Mouse (Mus musculus) ovary, adult 18-20 months (tissue): Measurements from ENCODE around the gene Nop56.

Experiments
- DNase-seq: peaks from one replicate; pipeline ENCODE4 v3.0.0; 2022; ENCODE audit warnings: low spot score, mixed read lengths

Nop56 gene

DNA sequence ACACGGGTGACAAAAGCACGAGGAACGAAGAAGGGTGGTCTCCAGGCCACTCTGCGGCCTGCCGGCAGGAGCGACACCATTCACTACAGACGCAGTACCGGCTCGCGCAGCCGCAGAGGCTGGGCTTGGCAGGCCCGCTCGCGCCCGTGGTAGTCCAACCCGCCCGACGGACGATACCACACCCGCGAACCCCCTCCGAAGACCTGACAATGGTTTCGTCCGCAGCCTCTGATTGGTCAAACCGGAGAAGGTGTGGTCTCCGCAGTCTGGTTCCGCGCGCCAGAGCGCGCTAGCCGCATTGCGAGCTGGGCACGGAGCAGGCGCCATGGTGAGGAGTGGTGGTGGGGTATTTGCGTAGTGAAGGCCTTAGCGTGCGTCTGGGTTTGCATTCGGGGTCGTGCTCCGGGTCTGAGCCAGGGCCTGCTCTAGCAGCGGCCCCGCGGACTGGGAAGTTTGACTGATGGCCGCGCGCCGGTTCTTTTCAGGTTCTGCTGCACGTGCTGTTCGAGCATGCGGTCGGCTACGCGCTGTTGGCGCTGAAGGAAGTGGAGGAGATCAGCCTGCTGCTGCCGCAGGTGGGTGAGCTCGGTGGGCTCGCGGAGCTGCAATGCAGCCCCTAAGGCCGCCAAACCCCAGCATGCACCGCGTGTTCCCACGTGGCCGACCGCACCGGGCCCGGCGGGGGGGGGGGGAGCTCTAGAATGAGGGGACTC, at the start of gene Nop56:
Gene Nop56, plus strand, starts transcription at position 282 of the 713 bp plus-strand sequence.
- DNase-seq = peak; percentile 96

DNA sequence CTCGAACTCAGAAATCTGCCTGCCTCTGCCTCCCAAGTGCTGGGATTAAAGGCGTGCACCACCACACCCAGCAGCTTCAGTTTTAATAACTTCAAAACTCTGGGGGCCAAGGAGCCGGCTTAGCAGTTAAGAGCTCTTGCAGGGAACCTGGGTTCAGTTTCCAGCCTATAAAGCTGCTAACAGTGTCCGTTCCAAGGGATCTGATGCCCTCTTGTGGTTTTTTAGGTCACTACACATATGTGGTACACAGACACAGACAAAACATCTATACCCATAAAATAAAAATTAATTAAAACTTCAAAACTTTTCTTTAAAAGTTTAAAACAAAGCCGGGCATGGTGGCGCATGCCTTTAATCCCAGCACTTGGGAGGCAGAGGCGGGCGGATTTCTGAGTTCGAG, 27.3 kb upstream of the Nop56 start:
- no peak for DNase-seq

DNA sequence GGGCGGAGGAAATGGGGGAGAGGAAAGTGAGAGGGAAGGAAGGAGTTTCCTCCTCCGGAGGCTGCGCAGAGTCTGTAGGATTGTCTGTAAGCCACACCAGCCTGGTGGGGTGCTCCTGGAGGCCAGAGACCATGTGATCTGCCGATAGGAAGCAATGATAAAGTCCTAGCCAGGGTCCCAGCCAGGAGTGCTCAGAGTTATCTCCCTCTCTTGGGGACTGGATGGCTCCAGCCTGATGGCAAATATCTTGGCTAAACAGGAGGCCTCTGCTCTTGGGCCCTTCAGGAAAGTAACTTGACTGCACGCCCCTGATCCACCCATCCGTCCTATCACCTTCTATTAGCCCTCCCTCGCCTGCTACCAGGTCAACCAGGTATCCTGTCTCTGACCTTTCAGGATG, 26.0 kb upstream of the Nop56 start:
- no peak for DNase-seq

DNA sequence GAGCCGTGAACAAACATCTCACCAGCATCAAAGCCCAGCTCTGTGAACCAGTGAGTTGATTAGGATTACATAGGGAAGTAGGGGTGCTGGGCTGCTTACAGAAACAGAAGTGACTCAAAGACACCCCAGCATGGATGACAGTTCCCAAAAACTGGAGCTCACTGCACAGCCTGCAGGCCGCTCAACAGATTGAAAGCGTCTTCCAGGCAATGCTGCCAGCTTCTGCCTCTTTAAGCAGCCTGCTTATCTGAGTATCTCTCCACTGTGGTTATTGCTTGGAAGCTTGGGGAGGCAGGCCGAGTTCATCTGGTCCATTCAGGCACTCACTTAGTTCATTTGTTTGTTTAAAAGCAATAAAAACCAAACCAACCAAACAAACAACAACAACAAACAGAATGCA, 17.5 kb upstream of the Nop56 start:
- DNase-seq = no peak

DNA sequence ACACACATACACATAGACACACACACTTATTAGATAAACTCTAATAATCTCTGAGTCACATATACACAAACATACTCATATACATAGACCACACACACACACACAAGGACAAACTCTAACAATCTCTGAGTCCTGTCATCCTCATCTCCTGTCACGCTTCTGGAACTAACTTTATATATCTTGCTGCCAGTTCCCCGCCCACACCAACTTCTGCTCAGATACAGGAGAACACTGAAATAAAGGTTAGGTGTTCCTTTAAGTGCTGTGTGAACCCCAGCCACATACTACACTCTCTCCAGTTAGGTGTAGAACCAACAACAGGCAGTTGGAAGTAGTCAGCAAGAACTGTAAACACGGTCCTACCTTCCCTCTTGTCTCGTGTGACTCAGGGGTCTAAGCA, 13.4 kb upstream of the Nop56 start:
- no peak for DNase-seq

DNA sequence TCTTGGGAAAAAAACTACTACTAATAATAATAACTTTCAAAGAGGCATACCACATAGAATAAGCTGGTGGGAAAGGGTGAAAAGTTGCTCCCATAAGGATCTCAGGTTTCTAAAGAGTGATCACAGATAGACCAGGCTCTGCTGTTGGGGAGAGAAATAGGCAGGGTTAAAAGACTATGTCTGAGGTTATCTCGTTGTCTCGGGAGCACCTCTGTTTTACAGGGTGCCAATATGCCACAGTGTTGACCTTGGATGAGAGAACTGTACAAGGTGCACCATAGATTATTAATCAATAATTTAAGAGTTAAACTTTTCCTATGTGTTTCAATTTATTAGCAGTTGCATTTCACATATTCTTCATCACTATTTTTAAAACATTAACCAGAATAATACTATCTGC, 12.3 kb upstream of the Nop56 start:
- no peak for DNase-seq

DNA sequence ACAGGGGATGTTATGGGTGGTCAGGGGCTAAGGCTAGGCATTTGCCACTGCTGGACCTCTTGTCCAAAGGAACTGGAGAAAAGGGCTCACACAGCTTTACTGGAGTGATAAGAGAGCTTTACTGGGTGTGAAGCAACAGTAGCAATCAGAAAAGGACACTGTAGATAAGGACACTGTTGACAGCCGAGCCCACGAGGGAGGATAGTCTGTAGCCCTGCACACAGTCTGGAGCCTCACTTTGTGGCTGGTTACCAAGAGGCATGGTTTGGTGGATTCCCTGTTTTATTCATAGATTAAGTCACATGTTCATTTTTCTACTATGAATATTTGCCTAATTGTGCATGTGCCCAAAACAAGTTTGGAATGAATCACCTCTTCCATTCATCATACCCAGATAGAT, 11.8 kb upstream of the Nop56 start:
- DNase-seq = no peak

DNA sequence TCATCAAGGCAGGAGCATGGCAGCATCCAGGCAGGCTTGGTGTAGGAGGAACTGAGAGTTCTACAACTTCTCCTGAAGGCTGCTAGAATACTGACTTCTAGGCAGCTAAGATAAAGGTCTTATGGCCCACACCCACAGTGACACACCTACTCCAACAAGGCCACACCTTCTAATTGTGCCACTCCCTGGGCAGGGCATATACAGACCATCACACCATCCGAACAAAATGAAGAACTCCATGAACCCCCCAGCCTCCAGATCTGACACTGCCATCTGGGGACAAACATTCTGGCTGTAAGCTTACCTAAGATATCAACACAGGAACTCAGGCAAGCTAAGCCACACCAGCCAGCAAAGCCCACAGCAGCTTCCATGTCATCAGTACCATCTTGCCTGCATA, 8.7 kb upstream of the Nop56 start:
- no peak for DNase-seq

DNA sequence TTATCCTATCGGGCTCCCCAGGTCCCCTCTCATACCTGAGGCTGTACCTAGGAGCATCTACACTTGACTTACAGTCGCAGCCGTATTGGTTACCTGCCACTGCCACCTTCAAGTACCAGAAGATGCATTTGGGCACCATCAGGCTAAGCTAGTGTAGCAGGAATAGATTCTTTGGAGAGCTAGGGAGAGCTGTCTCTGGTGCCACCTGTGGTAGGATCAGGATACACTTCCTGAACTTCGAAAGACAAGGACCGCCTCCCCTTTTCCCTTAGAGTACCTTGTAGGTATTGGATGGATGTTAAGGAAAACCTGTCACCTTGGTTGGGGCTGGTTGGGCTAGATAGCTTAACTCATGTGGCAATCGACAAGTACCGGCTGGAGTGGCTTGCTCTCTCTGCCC, 6.2 kb upstream of the Nop56 start:
- DNase-seq = no peak

DNA sequence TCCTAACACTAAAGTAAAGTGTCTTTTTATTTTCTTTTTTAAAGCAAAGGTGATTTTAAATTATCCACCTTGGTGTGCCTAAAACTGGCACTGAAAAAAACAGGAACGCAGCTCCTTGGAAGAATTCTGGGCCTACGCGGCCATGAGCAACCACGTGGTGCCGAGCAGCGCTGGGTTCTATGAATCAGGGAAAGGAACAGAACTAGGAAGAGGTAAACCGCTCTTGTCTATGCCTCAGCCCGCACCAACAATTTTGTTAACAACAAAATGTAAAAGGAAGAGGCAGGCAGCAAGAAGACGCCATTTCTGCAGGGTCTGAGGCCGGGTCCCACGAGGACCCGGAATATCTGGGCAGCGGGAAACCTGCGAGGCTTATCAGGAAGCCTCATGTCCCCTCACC, 498 bp upstream of the Nop56 start:
- DNase-seq = no peak

DNA sequence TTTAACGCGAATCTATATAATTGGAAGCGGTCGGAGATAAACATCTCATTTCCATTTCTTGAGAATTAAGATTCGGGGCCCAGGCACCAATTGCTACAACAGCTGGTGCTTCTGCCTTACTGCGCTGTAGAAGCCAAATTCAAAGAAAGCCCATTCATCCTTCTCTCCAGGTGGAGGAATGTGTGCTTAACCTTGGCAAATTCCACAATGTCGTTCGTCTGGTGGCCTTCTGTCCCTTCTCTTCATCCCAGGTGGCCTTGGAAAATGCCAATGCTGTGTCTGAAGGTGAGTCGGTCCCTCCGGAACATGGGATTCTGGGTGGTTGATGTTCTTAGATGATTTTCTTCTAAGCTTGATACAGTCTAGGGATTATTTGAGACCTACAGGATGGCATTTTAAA, 632 bp downstream of the Nop56 start:
- no peak for DNase-seq

DNA sequence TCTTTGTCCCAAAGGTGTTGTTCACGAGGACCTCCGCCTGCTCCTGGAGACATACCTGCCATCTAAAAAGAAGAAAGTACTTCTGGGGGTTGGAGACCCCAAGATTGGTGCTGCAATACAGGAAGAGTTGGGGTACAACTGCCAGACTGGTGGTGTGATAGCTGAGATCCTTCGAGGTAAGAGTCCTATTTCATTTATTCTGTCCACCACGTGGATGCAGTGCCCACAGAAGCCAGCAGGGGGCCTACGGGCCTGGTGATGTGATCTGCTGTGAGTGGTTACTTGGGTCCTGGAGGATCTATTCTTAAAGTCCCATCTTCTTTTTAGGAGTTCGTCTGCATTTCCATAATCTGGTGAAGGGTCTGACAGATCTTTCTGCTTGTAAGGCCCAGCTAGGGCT, 1.4 kb downstream of the Nop56 start:
- DNase-seq = no peak

DNA sequence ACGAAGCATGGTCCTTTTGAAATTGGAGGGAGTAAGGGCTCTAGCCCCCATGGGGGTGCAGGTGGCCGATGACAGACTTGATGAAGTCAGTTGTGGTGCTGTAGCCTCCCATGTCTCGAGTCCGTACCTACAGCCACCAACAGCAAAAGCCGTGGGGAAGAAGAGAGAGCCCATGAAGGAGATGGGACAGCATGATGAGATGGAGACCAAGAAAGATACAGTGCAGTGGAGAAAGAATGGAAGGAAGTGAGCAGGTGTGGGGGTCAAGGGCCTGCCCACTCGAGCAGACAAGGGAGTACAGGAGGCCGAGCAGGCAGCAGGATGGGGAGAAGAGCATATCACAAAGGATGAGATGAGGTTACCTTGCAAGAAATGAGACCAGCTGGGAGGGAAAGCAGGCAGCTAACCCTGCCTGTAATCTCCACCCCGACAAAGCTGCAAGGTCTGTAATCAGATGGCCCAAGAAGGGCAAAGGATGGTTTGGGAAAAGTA, 5.4 kb downstream of the Nop56 start:
- DNase-seq = no peak

DNA sequence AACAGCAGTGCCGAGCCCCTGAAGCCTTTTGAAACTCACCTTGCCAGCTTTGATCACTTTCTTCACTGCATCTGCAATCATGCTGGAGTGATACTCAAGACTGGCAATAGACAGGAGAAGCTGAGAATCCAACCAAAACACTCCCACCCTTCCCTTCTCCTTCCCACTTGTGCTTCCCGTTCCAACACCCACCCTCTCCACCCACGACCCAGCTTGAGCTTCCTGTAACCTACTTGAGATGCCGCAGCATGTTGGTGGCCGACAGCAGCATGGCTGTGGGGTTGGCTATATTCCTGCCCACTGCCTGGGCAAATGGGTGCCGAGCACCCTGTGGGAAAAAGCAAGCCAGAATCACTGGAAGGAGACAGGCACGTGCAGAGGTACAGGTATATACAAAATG, 6.0 kb downstream of the Nop56 start:
- no peak for DNase-seq

DNA sequence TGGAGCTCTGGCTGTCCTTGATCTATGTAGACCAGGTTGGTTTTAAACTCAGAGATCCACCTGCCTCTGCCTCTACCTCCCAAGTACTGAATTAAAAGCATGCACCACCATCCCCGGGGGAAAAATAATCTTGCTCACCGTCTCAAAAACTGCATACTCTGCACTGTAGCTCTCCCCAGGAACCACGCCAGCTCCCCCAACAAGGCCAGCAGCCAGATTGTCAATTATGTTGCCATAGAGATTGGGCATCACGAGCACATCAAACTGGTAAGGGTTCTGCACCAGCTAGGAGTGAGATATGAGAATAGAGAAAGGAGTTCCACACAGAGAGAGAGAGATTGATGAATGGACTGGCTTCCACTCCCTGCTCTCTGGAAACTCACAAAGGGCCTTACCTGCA, 6.6 kb downstream of the Nop56 start:
- DNase-seq = no peak

DNA sequence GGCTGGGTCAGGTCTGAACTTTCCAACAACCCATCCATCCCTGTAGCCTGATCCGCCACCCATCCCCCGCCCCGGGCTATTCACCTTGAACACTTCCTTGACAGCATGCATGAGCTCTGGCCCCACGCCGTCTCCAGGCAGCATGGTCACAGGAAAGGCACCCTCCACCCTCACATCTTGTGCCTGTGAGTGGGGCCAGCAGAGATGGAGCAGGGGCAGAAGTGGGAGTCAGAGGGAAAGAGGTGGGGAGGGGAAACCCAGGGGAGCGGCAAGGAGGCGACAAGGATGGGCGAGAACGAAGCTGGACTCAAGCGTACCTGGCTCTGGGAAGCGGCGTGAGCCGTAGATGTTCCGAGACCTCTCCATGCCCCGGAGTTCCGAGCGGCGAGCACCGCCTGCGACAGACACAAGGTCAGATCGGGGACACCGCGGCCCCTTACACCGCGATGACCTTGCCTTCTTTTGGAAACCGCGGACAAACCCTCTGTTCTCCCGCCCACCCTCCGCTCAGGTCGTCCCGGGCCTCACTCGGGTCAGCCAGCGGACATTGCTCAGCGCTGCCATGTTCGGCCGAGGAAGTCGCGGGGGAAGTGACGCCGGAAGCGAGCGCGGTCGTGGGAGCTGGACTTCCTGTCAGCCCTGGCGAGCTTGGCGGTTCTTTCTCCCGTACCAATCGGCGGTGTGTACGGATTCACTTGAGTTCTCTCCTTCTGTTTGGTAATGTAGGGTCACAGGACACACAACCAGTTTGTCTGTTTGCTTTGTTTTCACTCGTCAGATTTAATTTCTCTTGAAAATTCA, 9.8 kb downstream of the Nop56 start, which contains the start of gene Idh3b:
Gene Idh3b, minus strand, starts transcription at position 694 of the 801 bp plus-strand sequence.
- DNase-seq = peak; percentile 78

DNA sequence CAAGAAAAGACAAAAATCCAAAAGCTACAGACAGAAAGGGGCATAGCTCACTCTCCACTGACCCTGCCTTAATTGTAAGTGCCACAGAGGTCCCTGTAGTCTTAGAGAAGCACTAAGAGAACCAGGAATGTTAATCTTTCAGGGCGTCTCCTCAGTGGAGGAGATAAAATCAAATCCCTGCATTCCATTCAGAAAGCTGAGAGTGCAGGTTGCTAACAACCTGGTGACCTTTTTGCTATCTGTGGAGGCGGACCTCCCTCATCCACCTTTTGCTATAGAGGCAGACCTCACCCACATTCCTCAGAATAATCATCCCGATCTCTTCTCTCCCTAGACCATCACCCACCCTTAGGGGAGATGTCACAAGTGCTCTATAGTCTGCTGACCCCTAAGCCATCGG, 14.9 kb downstream of the Nop56 start:
- no peak for DNase-seq

DNA sequence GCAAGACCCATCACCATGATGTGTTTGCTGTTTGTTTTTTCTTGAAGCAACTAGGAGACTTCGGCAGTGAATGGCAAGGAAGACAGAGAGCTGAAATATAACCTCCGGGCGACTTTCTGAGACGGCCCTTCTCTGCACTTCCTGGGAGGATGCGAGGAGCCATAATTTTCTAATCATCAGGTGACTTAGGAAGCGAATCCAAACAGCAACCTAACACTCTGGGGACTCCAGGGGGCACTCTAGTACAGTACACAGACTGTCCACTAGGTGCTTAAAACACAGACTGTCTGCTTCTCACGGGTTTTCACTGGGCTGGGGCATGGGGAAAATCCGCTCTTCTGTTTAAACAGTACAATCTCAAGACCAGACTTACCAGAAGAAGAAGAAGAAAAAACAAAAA, 17.2 kb downstream of the Nop56 start:
- no peak for DNase-seq

DNA sequence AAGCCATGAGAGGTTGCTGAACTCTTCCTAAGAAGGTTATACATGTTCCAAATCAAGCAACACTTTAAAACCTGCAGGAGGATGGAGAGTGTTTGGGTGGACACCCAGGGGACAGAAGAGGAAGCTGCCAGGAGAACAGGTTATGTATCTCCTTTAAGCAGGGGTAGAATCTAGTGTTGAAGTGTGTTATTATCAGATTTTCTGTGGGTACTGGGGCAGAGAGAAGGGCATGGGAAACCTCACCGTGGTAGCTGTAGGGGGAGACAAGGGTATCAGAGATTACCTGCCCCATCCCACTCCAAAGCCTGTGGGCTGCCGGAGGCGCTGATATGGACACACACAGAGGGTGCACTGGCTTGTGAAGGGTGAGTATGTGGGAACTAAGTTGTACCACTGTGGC, 18.8 kb downstream of the Nop56 start:
- DNase-seq = no peak

DNA sequence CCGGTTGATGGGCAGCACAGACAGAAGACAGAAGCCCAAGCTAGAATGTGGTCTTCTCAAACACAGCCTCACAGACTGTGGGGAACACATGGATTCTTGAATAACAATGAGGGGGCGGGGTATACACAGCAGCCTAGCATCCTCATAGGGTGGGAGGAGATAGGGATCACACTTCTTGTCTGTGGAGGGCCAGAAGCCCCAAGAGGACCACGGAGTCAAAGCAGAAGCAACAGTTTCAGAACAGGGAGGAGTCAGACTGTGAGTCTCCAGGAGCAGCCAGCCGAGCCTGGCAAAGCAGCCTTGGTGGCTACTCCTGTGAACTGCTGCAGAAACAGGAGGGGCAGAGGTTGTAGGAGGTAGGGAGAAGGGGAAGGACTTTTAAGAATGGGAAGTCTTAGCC, 19.3 kb downstream of the Nop56 start:
- DNase-seq = no peak

DNA sequence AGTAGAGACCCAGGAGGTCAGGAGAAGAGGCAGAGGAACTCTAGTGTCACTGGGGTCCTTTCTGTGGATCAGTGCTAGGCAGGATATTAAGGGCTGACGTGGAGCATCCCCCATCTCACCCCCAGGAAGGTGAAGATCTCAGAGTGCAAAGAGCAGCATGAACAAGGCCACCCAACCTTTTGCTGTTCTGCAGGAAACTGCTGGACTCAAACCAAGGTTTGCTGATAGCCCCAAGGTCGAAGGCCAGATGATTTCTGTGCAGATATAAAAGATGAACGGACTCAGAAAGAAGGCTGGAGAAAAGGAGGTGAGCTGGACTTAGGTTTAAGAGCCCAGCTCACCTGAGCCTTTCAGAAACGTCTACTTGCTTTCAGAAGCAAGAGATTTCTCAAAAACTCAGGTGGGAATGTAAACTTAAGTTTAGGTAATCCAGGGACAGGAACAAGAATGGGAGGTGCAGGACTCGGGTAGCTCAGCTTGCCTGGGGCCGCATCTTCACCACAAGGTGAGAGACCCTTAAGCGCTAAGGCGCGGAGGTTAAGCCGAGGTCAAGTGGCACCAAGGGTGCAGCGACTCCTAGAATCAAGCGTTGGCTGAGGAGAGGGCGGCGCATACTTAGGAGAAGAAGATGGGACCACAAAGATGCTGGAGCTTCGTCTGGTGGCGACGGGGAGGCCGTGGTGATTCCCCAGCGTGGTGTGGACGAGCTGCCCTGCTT, 20.1 kb downstream of the Nop56 start:
- no peak for DNase-seq

DNA sequence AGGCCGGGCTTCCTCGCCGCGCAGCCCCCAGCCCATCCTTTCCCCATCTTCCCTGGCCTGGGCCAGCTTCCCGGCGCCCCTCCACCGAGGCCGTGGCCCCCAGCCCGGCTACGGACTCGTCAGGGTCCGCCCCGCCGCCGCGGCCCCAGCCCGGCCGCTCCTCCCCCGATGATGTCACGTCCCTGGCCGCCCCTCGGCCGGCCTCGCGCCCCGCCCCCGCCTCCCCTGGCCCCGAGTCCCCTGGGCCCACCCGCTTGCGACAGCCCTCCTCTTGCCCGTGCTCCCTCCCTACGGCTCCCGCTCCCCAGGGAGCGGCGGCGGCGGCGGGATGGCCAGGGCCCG, 20.7 kb downstream of the Nop56 start, which contains the start of gene Ebf4:
Gene Ebf4, plus strand, starts transcription at position 234 of the 342 bp plus-strand sequence.
- no peak for DNase-seq
